Mouse (Mus musculus) embryonic fibroblast, embryonic 13.5 days (primary cell): ENCODE measurements around the gene Acad12. TPM values are rescaled to one million over a fixed set of nuclear protein-coding genes. Genes with fewer than 3 reads are reported as not detected.
"Not testable (repeated sequence)": the region's sequence is repeated elsewhere in the genome, so short reads cannot be mapped to it uniquely, and the experiment has no call there.

ENCODE experiments used
- H3K27ac ChIP-seq: 2 replicates; pipeline ENCODE4 v1.5.1; 2012; ENCODE audit warnings: low read length, control low read depth, inconsistent platforms; ENCODE audit not compliant: insufficient read depth
- H3K4me1 ChIP-seq: 2 replicates; pipeline ENCODE4 v1.6.1; 2011; ENCODE audit warnings: low read length; ENCODE audit not compliant: control insufficient read depth, insufficient read depth
- H3K4me3 ChIP-seq: 2 replicates; pipeline ENCODE4 v1.5.1; 2011; ENCODE audit warnings: mild to moderate bottlenecking, control low read depth, low read length; ENCODE audit not compliant: insufficient read depth
- CTCF ChIP-seq: IDR thresholded peaks from 2 replicates; pipeline ENCODE4 v1.5.1; 2011; ENCODE audit warnings: mild to moderate bottlenecking, control low read depth, low read length, moderate library complexity, borderline replicate concordance; ENCODE audit not compliant: insufficient read depth
- POLR2A ChIP-seq: IDR thresholded peaks from 2 replicates; pipeline ENCODE4 v1.6.1; 2011; ENCODE audit warnings: low read depth, mild to moderate bottlenecking, control low read depth, low read length, moderate library complexity
- polyA plus RNA-seq: library from polyadenylated mRNA; stranded (reverse); fragments of >200 nt; gene quantifications from 2 replicates; pipeline ENCODE4 v1.2.4, GENCODE M21; 2011; ENCODE audit warnings: low read depth; ENCODE audit not compliant: missing spikeins, insufficient read length

Gene Acad12
- polyA plus RNA-seq, 1 experiment = 3.8 TPM

- Histone ChIP-seq H3K4me3 (no peak overlapping the region), H3K4me1 (no peaks in the 10 kb centered on the region), H3K27ac (no peak overlapping the region)
- TF ChIP-seq POLR2A (no peak), CTCF (no peak)
Measured at GRCm38 (mm10) chr5:121612036-121612435, 6.7 kb downstream of the Acad12 start.

- H3K27ac ChIP-seq, H3K4me1 ChIP-seq, H3K4me3 ChIP-seq: not testable (repeated sequence)
Measured at GRCm38 (mm10) chr5:121609556-121610135, 9.1 kb downstream of the Acad12 start.

- Histone ChIP-seq H3K4me1 (no peaks in the 10 kb centered on the region), H3K27ac (no peak overlapping the region), H3K4me3 (no peak overlapping the region)
- TF ChIP-seq CTCF (peak; percentile 58), POLR2A (no peak)
Measured at GRCm38 (mm10) chr5:121606151-121606550, 12.6 kb downstream of the Acad12 start.

- H3K4me1 ChIP-seq, H3K4me3 ChIP-seq, H3K27ac ChIP-seq: not testable (repeated sequence)
Measured at GRCm38 (mm10) chr5:121603815-121604214, 14.9 kb downstream of the Acad12 start.

GRCm38 (mm10) chr5:121601547-121602299, 17.0 kb downstream of the Acad12 start:
- TF ChIP-seq POLR2A (no peak), CTCF (peak; percentile 97)
- Histone ChIP-seq H3K4me1 (no peaks in the 10 kb centered on the region), H3K4me3 (no peak overlapping the region), H3K27ac (no peak overlapping the region)

GRCm38 (mm10) chr5:121598871-121599610, 19.7 kb downstream of the Acad12 start:
- H3K27ac ChIP-seq = no peak overlapping the region
- no peaks in the 10 kb centered on the region for H3K4me1 ChIP-seq
- H3K4me3 ChIP-seq = no peak overlapping the region
- TF ChIP-seq POLR2A = no peak
- no peak for TF ChIP-seq CTCF

- TF ChIP-seq POLR2A = no peak
- no peak for TF ChIP-seq CTCF
- Histone ChIP-seq H3K4me1 (no peaks in the 10 kb centered on the region), H3K4me3 (no peak overlapping the region), H3K27ac (no peak overlapping the region)
Measured at GRCm38 (mm10) chr5:121597991-121598537, 20.7 kb downstream of the Acad12 start.

GRCm38 (mm10) chr5:121597332-121597731, 21.4 kb downstream of the Acad12 start:
- Histone ChIP-seq H3K4me3 (no peak overlapping the region), H3K27ac (no peak overlapping the region), H3K4me1 (no peaks in the 10 kb centered on the region)
- TF ChIP-seq POLR2A (no peak), CTCF (no peak)

GRCm38 (mm10) chr5:121596226-121596625, 22.5 kb downstream of the Acad12 start:
- Histone ChIP-seq H3K4me3 (no peak overlapping the region), H3K4me1 (no peaks in the 10 kb centered on the region), H3K27ac (no peak overlapping the region)
- no peak for TF ChIP-seq CTCF
- TF ChIP-seq POLR2A = no peak

- Histone ChIP-seq H3K27ac (no peak overlapping the region), H3K4me1 (no peaks in the 10 kb centered on the region), H3K4me3 (no peak overlapping the region)
- TF ChIP-seq CTCF (no peak), POLR2A (no peak)
Measured at GRCm38 (mm10) chr5:121595758-121596157, 23.0 kb downstream of the Acad12 start.
